Mouse (Mus musculus): ENCODE results near the gene Pde4d.

The Pde4d gene

GRCm38 (mm10) chr13:109209413-109209812, 759.7 kb downstream of the Pde4d start:
- DNase-seq: no peak

DNA sequence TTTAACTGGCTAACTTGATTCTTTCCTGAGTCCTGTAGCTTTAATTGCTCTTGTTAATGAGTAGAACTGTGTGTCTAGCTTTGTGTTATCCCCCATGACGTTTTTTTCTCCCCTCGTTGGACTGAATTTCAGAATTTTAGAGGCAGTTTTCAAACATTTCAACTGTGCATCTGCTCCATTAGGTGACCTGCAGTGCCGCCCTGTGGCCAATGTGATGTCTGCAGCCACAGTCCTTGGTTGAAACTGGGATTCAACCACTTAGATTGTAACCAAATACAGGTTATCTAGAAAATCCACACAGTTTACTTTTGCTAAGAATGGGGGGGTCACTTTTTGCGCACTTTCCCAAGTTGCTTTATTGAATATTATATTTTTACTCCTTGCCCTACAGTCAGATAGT, 760.7 kb downstream of the Pde4d start:
- peak; percentile 65 for DNase-seq

- DNase-seq: no peak
Measured at GRCm38 (mm10) chr13:109211471-109211870, 761.7 kb downstream of the Pde4d start.

DNA sequence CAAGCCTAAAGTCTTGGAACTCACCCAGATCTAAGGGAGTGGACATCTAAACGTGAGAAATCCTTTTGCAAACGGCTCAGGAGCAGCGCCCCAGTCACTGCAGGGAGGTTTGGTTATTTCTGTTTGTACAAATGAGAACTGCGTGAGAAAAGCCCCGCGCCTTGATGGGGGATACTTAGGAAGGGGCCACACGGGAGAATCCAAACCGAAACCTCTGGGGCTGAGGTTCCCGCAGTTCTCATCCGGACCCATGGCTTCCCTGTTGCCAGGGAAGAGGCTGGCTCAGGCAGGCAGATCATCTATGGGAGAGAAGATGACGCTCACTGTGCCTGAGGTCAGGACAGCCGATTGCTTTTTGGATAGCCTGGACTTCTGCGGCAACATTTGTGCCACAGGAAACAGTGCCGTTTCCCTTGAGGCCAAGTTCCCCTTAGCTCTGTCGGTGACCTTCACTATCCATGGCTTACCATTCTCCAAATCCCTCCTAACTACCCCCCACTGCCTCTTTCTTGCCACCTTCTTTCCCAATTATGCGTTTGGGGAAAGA, 762.3 kb downstream of the Pde4d start:
- no peak for DNase-seq

DNA sequence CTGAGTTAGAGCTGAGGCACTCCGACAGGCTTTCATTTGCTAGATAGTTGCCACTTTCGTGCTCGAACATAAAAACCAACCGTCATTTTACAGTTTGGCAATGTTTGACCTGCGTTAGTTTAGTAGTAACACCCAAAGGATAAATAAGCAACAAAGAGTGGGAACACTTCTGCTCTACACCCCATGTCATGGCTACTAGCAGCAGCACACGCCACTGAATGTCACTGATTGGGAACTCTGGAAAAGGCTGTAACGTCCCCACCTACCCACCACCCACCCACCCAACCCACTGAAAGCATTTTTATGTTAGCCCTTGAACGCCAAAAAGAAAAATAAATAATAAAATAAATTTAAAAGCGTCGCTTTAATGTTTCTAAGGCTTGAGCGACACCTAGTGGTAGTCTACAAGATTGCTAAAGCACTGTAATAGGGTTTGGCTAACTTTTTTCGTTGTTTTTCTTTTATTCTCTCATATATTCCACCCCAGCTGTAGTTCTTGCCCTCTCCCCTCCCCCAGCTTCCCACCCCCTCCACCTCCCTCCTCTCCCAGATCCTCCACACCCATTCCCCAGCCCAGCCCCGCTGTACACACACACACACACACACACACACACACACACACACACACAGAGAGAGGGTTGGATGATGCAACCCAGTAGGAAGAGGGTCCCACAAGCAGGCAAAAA, 763.2 kb downstream of the Pde4d start:
- no peak for DNase-seq

- DNase-seq: no peak
Measured at GRCm38 (mm10) chr13:109219019-109219725, 769.4 kb downstream of the Pde4d start.

GRCm38 (mm10) chr13:109228967-109229617, 779.3 kb downstream of the Pde4d start:
- no peak for DNase-seq

DNA sequence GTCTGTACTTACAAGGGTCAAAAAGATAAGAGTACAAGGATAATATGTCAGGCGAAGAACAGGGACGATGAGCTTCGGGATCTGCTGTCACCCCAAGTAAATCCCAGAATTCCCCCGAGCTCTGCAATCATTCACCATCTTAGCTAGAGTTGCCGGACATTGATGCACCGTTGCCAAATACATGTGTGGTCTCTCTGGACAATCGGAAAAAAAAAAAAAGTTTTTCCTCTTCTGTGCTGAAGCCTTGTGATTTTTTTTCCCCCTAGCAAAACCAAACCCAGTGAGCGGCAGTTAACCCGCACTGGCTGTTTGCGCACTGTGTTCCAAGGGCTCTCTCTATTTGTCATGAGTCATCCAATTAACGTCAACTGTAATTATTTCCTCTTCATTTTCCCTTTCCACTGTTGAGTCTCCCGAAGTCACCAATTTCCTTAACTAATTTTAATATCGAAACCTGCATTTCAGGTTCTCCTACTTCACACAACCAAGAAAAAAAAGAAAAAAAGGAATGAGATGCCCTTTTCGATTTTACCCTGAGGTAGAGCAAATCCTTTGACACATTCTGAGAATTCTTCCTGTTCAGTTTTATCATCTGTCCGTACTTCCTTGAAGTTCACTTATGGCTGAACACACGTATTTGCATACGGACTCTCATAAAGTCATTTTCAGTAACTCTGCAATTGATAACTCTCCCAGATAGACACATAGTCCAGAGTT, 780.0 kb downstream of the Pde4d start:
- DNase-seq: no peak

DNA sequence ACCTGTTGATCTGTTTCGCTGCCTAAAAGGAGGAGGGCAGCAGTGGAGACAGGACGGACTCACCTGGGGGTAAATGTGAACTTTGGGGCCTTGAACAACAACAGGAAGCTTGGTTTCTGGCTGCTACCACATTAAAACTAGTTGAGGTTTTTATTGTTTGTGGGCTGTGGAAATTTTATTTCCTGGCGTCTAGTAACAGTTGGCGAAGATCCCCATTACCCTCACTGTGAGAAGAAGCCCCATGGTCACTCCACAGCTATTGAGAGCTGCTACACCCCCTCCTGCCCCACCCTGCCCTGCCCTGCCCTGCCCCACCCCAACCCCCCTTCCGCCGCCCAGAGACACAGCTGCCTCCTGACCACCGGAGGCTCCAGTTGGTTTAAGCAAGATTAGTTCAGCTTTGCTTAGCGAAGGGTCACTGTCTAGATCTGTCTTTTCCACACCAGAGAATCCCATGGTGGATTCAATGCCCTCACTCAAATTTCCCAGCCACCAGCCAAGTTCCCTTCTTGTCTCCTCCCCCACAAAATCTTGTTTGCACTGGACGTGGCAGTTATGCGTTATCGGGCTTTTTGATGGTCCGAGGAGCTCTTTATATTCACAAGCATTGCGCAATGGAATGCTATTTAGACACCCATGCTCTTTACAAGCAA, 780.7 kb downstream of the Pde4d start:
- no peak for DNase-seq

GRCm38 (mm10) chr13:109231848-109232460, 782.2 kb downstream of the Pde4d start:
- DNase-seq: no peak

GRCm38 (mm10) chr13:109232531-109232930, 782.8 kb downstream of the Pde4d start:
- DNase-seq: no peak

- DNase-seq: no peak
Measured at GRCm38 (mm10) chr13:109233911-109234613, 784.3 kb downstream of the Pde4d start.

DNA sequence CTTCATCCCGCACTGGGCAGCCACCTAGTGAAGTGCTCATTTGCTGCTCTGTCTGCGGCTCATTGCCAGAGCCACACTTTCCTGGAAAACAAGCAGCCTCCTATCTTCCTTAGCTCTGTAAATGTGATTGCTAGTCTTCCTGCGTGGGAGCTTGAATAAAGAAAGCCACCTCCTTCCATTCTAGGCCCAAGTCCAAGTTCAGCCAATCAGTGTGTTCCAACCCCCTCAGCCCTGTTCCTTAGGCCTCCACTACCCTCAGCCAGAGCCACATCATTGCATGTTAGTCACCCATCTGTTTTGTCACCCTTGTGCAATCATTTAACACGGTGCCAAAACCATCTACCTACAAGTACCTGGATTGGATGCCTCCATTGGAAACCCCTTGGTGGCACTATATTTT, 786.3 kb downstream of the Pde4d start:
- DNase-seq: no peak

- no peak for DNase-seq
Measured at GRCm38 (mm10) chr13:109238670-109239069, 788.9 kb downstream of the Pde4d start.

DNA sequence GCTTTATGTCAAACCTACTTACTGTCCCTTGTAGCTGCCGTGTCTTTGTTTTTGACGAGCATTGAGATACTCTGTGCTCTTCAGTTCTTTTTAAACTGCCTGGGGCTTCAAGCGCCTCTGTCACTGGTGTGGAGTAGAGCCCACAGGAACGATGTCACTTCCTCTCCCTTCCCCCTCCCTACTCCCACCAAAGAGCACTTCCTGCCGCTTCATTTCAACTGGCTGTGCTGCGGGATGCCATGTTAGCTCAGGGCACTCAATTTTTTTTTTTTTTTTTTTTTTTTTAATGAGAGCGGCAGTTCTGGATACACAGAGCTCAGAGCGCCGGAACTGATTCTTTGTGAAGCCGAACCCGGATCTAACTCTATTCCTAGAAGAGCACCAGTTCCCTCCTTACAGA, 789.5 kb downstream of the Pde4d start:
- DNase-seq: no peak

- no peak for DNase-seq
Measured at GRCm38 (mm10) chr13:109242456-109243050, 792.8 kb downstream of the Pde4d start.

DNA sequence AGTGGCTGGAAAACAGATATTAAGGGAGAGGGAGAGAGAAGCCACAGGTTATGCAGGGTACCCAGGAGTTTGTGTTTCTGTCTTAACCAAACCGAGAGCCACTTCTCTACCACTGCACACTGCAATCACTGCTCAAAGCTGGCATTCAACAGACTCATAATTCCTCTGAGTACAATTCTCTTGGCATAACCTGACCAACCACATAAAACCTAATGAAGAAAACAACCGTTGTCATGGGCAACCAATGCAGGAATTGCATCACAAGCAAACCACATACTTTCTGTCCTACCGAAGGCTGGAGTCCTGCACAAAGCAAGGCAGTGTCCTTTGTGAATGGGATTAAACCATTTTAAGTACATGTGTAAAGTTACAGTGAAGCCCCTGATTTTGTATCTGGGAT, 793.4 kb downstream of the Pde4d start:
- DNase-seq: no peak

GRCm38 (mm10) chr13:109247061-109247460, 797.3 kb downstream of the Pde4d start:
- no peak for DNase-seq

- no peak for DNase-seq
Measured at GRCm38 (mm10) chr13:109249315-109249714, 799.6 kb downstream of the Pde4d start.

DNA sequence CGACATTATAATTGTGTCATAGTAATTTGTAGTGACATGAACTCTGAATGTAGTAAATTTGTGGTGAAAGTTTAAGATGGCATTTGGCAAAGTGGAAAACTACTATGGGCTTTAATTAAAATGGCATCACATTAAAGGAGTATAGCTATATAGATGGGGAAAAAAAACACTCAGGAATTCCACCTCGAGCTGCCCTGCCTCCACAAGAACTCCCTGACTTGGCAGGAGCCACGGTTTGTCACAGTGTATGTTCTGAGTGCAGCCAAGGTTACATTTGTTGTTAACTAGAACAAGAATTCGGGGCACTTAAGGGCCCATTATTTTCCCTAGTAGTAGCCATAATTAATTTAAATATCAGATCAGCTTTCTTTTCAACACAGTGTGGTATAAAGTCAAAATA, 805.9 kb downstream of the Pde4d start:
- DNase-seq: no peak

- DNase-seq: peak; percentile 38
Measured at GRCm38 (mm10) chr13:109260220-109260795, 810.6 kb downstream of the Pde4d start.
